Mouse (Mus musculus) liver, adult 10 weeks (tissue): Measurements from ENCODE around the gene Chrdl1. TPM values are rescaled to one million over a fixed set of nuclear protein-coding genes. Genes with fewer than 3 reads are reported as not detected.

Experiments used
- polyA plus RNA-seq: library from polyadenylated mRNA; stranded (reverse); fragments of 350-450 nt; fragmentation: Illumina TruSeq; extraction: RNeasy Lipid Tissue Mini Kit (QIAGEN cat#74804); gene quantifications from one replicate; pipeline ENCODE4 v1.2.3, GENCODE M21; 2014; ENCODE audit warnings: low read depth, low replicate concordance

The Chrdl1 gene
- 0.66 TPM for polyA plus RNA-seq

GRCm38 (mm10) chrX:143393791-143394369 is at the start of gene Chrdl1:
Chrdl1 (minus strand) TSS chrX:143394262.

Other genes with a start within 250 kb of the Chrdl1 start
- not detected for gene Pak3, start 124.3 kb upstream of the Chrdl1 start, polyA plus RNA-seq